Mouse (Mus musculus) liver, adult 2 months (tissue): ENCODE data around the gene Rsrc1.

Experiments
- CTCF ChIP-seq: fragments of 200-500 bp; IDR thresholded peaks from 2 replicates; pipeline ENCODE4 v1.5.1; 2011; ENCODE audit warnings: low read depth, low read length, control low read depth
- POLR2A ChIP-seq: fragments of 200-500 bp; IDR thresholded peaks from 2 replicates; pipeline ENCODE4 v1.6.1; 2011; ENCODE audit warnings: low read length, control low read depth; ENCODE audit not compliant: insufficient read depth; ENCODE audit errors: extremely low read depth

DNA sequence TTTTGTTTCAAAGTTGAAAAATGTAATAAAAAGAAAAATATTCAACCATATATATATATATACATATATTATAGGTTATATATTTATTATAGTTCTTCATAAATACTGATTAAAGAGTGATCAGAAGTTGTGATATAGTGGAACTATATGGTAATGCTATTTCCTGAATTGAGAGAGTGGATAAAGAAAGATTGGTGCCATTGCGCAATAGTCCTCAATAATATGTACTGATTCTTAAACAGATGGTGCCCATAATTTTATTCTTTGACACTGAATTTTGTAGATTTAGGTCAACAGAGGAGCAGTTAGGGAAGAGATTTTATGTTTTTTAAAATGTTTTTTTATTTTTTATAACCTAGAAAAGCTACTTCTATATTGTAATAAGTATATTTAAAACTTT, 165.1 kb downstream of the Rsrc1 start:
- no peak for TF ChIP-seq CTCF
- no peak for TF ChIP-seq POLR2A
